Mouse (Mus musculus): Measurements from ENCODE around the gene Vmn1r198. TPM values are rescaled to one million over a fixed set of nuclear protein-coding genes. Genes with fewer than 3 reads are reported as not detected.

Gene Vmn1r198
- polyA plus RNA-seq, 1 experiment from 2014 or later, result not detected

- no peaks in the 10 kb centered on the region for H3K36me3 ChIP-seq (ENCODE audit: insufficient read depth, low read length)
- no peak overlapping the region for H3K27ac ChIP-seq
- ATAC-seq (replicated peaks; ENCODE audit: low FRiP score, low read depth) (no peak), DNase-seq (ENCODE audit: low spot score) (no peak)
- no peaks in the 10 kb centered on the region for H3K27me3 ChIP-seq (ENCODE audit: insufficient read depth, low read length)
- TF ChIP-seq CTCF (IDR thresholded peaks at IDR 0.05; ENCODE audit: low read depth), result no peak
- WGBS, result 71% methylated on average over 1 of the region's 1 CpGs
- no peak overlapping the region for H3K9ac ChIP-seq (ENCODE audit: low read depth, low read length)
- H3K9me3 ChIP-seq (replicated peaks; ENCODE audit: low read length), result no peaks in the 10 kb centered on the region
- H3K4me3 ChIP-seq (replicated peaks; ENCODE audit: low read depth, low read length), result no peak overlapping the region
- H3K4me1 ChIP-seq (replicated peaks; ENCODE audit: insufficient read depth, low read length), result no peaks in the 10 kb centered on the region
- H3K4me2 ChIP-seq (ENCODE audit: low read length), result no peak overlapping the region
Measured at GRCm38 (mm10) chr13:22402978-22403377, 52.8 kb downstream of the Vmn1r198 start.

Other genes with a start within 250 kb of the Vmn1r198 start
- not detected in 2 replicates for gene Vmn1r189, start 244.5 kb upstream of the Vmn1r198 start, polyA plus RNA-seq (2015; fragmentation: Nextera tagmentation; extraction: Ambion mirVana)
- gene Vmn1r191, start 166.4 kb upstream of the Vmn1r198 start, polyA plus RNA-seq (2015; fragmentation: Nextera tagmentation; extraction: Ambion mirVana), result not detected in 2 replicates
- gene Vmn1r192, start 159.2 kb upstream of the Vmn1r198 start, polyA plus RNA-seq (2015; fragmentation: Nextera tagmentation; extraction: Ambion mirVana), result not detected in 2 replicates
- gene Vmn1r193, start 127.2 kb upstream of the Vmn1r198 start, polyA plus RNA-seq (2015; fragmentation: Nextera tagmentation; extraction: Ambion mirVana), result not detected in 2 replicates
- gene Vmn1r194, start 106.1 kb upstream of the Vmn1r198 start, polyA plus RNA-seq (2015; fragmentation: Nextera tagmentation; extraction: Ambion mirVana), result not detected in 2 replicates
- not detected in 2 replicates for gene Vmn1r195, start 79.8 kb upstream of the Vmn1r198 start, polyA plus RNA-seq (2015; fragmentation: Nextera tagmentation; extraction: Ambion mirVana)
- not detected in 2 replicates for gene Vmn1r196, start 60.4 kb upstream of the Vmn1r198 start, polyA plus RNA-seq (2015; fragmentation: Nextera tagmentation; extraction: Ambion mirVana)
- gene Vmn1r197, start 25.8 kb upstream of the Vmn1r198 start, polyA plus RNA-seq (2015; fragmentation: Nextera tagmentation; extraction: Ambion mirVana), result not detected in 2 replicates
- gene Vmn1r199, start 29.5 kb downstream of the Vmn1r198 start, polyA plus RNA-seq (2015; fragmentation: Nextera tagmentation; extraction: Ambion mirVana), result not detected in 2 replicates
- not detected in 2 replicates for gene Vmn1r200, start 40.0 kb downstream of the Vmn1r198 start, polyA plus RNA-seq (2015; fragmentation: Nextera tagmentation; extraction: Ambion mirVana)
- gene Vmn1r201, start 121.6 kb downstream of the Vmn1r198 start, polyA plus RNA-seq (2015; fragmentation: Nextera tagmentation; extraction: Ambion mirVana), result not detected in 2 replicates
- gene Vmn1r202, start 155.0 kb downstream of the Vmn1r198 start, polyA plus RNA-seq (2015; fragmentation: Nextera tagmentation; extraction: Ambion mirVana), result not detected in 2 replicates
- gene Vmn1r203, start 167.8 kb downstream of the Vmn1r198 start, polyA plus RNA-seq (2015; fragmentation: Nextera tagmentation; extraction: Ambion mirVana), result not detected in 2 replicates
- gene Vmn1r204, start 202.8 kb downstream of the Vmn1r198 start, polyA plus RNA-seq (2015; fragmentation: Nextera tagmentation; extraction: Ambion mirVana), result not detected in 2 replicates
- gene Vmn1r205, start 242.6 kb downstream of the Vmn1r198 start, polyA plus RNA-seq (2015; fragmentation: Nextera tagmentation; extraction: Ambion mirVana), result not detected in 2 replicates

All from kidney, postnatal 0 days (tissue).